Mouse (Mus musculus): Measurements from ENCODE around the gene Pkhd1. TPM values are rescaled to one million over a fixed set of nuclear protein-coding genes. Genes with fewer than 3 reads are reported as not detected.

Gene Pkhd1
- total and polyA plus RNA-seq, 2 experiments = 1.5 to 10.0 TPM

DNA sequence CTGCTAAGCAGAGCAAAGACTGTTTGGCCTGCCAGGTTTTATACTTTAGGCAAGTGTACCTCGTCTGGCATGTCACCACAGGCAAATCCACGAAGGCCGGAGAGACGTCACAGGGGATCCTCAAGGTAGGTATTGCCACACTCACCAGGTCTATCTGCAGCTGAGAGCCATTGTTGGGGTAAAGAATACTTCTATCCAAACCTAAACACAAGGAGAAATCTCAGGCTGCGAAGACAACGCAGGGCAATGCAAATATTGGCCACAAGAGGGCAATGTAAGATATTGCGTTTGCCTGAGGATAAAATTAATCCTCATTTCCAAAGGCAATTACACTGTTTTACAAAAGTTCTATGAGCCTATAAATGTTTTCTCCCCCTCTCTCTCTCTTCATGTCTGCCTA is 5.2 kb downstream of the Pkhd1 start:
- no peak overlapping the region for H3K27ac ChIP-seq (replicated peaks; ENCODE audit: insufficient read depth, low read depth, low read length)
- H3K36me3 ChIP-seq (ENCODE audit: control insufficient read depth, insufficient read depth, low read length) = peaks cover 4% of the 10 kb centered on the region; the same call in 1 of the 2 replicates
- 35% methylated on average over 7 of the region's 7 CpGs for WGBS
- no peak overlapping the region for H3K4me3 ChIP-seq (ENCODE audit: insufficient read depth, low read depth, low read length)
- no peaks in the 10 kb centered on the region for H3K4me1 ChIP-seq (ENCODE audit: control insufficient read depth, insufficient read depth, low read length)
- no peaks in the 10 kb centered on the region for H3K27me3 ChIP-seq (ENCODE audit: control insufficient read depth, insufficient read depth, low read length)
- H3K79me2 ChIP-seq (ENCODE audit: control insufficient read depth, insufficient read depth, low read length) = no peaks in the 10 kb centered on the region; the same call in 1 of the 2 replicates
- DNase-seq (ENCODE audit: extremely low read depth, low read depth, low spot score) = peak; percentile 29
- TF ChIP-seq POLR2A (IDR thresholded peaks at IDR 0.05; ENCODE audit: extremely low read depth, insufficient read depth, low read length) (no peak), CTCF (IDR thresholded peaks at IDR 0.05; ENCODE audit: low read depth, low read length) (peak; percentile 45)
- no peak overlapping the region for H3K9ac ChIP-seq (ENCODE audit: low read depth, low read length)

DNA sequence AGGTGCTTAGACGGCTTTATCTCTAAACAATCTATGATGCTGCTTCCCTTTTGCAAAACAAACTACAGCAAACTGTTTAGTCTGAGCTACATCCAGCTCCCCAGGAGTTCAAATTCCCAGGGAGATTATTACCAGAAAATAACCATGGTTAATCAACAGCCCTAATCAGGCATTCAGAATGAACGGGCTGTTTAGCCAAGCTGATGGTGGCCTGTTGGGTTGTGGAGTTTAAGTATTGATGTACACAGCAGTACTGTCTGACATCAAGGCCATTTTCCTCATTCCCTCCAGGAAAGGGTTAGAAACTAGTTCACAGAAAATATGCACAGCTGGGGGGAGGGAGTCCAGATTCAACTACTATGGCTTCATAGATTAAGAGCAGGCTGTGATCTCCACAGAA is 12.4 kb downstream of the Pkhd1 start:
- no peak overlapping the region for H3K4me3 ChIP-seq (ENCODE audit: insufficient read depth, low read depth, low read length)
- no peak overlapping the region for H3K9ac ChIP-seq (ENCODE audit: low read depth, low read length)
- TF ChIP-seq CTCF (IDR thresholded peaks at IDR 0.05; ENCODE audit: low read depth, low read length) (no peak), POLR2A (IDR thresholded peaks at IDR 0.05; ENCODE audit: extremely low read depth, insufficient read depth, low read length) (no peak)
- DNase-seq (ENCODE audit: extremely low read depth, low read depth, low spot score) = no peak
- H3K4me1 ChIP-seq (ENCODE audit: control insufficient read depth, insufficient read depth, low read length) = no peaks in the 10 kb centered on the region
- H3K27ac ChIP-seq (replicated peaks; ENCODE audit: insufficient read depth, low read depth, low read length) = no peak overlapping the region
- H3K79me2 ChIP-seq (ENCODE audit: control insufficient read depth, insufficient read depth, low read length) = no peaks in the 10 kb centered on the region
- H3K27me3 ChIP-seq (ENCODE audit: control insufficient read depth, insufficient read depth, low read length) = no peaks in the 10 kb centered on the region
- H3K36me3 ChIP-seq (ENCODE audit: control insufficient read depth, insufficient read depth, low read length) = peaks cover 6% of the 10 kb centered on the region
- WGBS = 73% methylated on average over 2 of the region's 2 CpGs

DNA sequence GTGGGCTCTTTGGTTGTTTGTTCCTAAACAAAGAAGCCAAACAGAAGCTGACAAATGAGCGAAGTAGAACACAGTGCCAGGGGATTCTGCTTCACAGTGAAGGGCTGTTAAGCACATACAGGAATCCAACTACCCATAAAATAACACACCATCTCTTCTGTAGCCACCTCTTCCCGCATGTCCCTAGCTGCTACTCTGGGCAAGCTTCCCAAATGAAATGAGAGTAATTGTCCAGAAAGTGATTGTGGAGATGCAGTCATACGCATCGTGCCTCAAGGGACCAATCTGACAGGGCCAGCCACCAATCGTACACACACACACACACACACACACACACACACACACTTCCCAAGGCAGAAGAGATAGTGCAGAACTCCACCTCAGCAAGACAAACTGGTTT is 27.4 kb downstream of the Pkhd1 start:
- Histone ChIP-seq H3K4me1 (ENCODE audit: control insufficient read depth, insufficient read depth, low read length) (no peaks in the 10 kb centered on the region), H3K36me3 (ENCODE audit: control insufficient read depth, insufficient read depth, low read length) (no peaks in the 10 kb centered on the region), H3K4me3 (ENCODE audit: insufficient read depth, low read depth, low read length) (no peak overlapping the region), H3K9ac (ENCODE audit: low read depth, low read length) (no peak overlapping the region), H3K27ac (replicated peaks; ENCODE audit: insufficient read depth, low read depth, low read length) (no peak overlapping the region), H3K79me2 (ENCODE audit: control insufficient read depth, insufficient read depth, low read length) (no peaks in the 10 kb centered on the region), H3K27me3 (ENCODE audit: control insufficient read depth, insufficient read depth, low read length) (no peaks in the 10 kb centered on the region)
- 95% methylated on average over 5 of the region's 5 CpGs for whole genome bisulfite sequencing
- DNase-seq (ENCODE audit: extremely low read depth, low read depth, low spot score) = no peak
- TF ChIP-seq CTCF (IDR thresholded peaks at IDR 0.05; ENCODE audit: low read depth, low read length) (no peak), POLR2A (IDR thresholded peaks at IDR 0.05; ENCODE audit: extremely low read depth, insufficient read depth, low read length) (no peak)

GRCm38 (mm10) chr1:20571469-20571868 is 46.4 kb downstream of the Pkhd1 start:
- Histone ChIP-seq H3K27me3 (ENCODE audit: control insufficient read depth, insufficient read depth, low read length) (no peaks in the 10 kb centered on the region), H3K9ac (ENCODE audit: low read depth, low read length) (no peak overlapping the region), H3K36me3 (ENCODE audit: control insufficient read depth, insufficient read depth, low read length) (peaks cover 3% of the 10 kb centered on the region; the same call in 1 of the 2 replicates), H3K79me2 (ENCODE audit: control insufficient read depth, insufficient read depth, low read length) (no peaks in the 10 kb centered on the region), H3K4me1 (ENCODE audit: control insufficient read depth, insufficient read depth, low read length) (no peaks in the 10 kb centered on the region), H3K4me3 (ENCODE audit: insufficient read depth, low read depth, low read length) (no peak overlapping the region), H3K27ac (replicated peaks; ENCODE audit: insufficient read depth, low read depth, low read length) (no peak overlapping the region)
- no peak for DNase-seq (ENCODE audit: extremely low read depth, low read depth, low spot score)
- no peak for TF ChIP-seq CTCF (IDR thresholded peaks at IDR 0.05; ENCODE audit: low read depth, low read length)
- TF ChIP-seq POLR2A (IDR thresholded peaks at IDR 0.05; ENCODE audit: extremely low read depth, insufficient read depth, low read length) = no peak
- WGBS = 76% methylated on average over 5 of the region's 5 CpGs

DNA sequence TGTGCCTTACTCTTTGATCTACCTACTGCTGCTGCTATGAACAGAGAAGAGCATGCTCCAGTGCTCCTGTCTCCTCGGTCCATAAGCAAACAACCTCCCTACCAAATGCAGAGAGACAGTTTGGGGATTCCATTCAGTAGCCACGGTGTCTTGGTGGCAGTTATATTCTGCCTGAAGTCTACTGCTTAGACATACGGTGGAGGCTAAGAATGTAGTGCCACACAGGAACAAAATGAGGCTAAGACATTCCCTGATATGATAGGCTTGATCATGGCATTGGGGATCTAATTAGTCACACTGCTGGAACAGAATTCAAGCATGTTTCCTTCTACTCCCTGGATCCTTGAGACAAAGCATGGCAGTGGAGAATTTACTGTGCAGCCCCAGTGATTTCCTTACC is 48.4 kb downstream of the Pkhd1 start:
- Histone ChIP-seq H3K4me3 (ENCODE audit: insufficient read depth, low read depth, low read length) (no peak overlapping the region), H3K27ac (replicated peaks; ENCODE audit: insufficient read depth, low read depth, low read length) (no peak overlapping the region), H3K4me1 (ENCODE audit: control insufficient read depth, insufficient read depth, low read length) (no peaks in the 10 kb centered on the region), H3K27me3 (ENCODE audit: control insufficient read depth, insufficient read depth, low read length) (no peaks in the 10 kb centered on the region), H3K36me3 (ENCODE audit: control insufficient read depth, insufficient read depth, low read length) (peaks cover 6% of the 10 kb centered on the region; the same call in 1 of the 2 replicates), H3K79me2 (ENCODE audit: control insufficient read depth, insufficient read depth, low read length) (no peaks in the 10 kb centered on the region), H3K9ac (ENCODE audit: low read depth, low read length) (no peak overlapping the region)
- WGBS = 80% methylated on average over 3 of the region's 3 CpGs
- DNase-seq (ENCODE audit: extremely low read depth, low read depth, low spot score) = no peak
- TF ChIP-seq CTCF (IDR thresholded peaks at IDR 0.05; ENCODE audit: low read depth, low read length) (no peak), POLR2A (IDR thresholded peaks at IDR 0.05; ENCODE audit: extremely low read depth, insufficient read depth, low read length) (no peak)

- Histone ChIP-seq H3K4me3 (ENCODE audit: insufficient read depth, low read depth, low read length) (no peak overlapping the region), H3K9ac (ENCODE audit: low read depth, low read length) (no peak overlapping the region)
- 91% methylated on average over 6 of the region's 6 CpGs for WGBS
Measured at GRCm38 (mm10) chr1:20558443-20558842, 59.4 kb downstream of the Pkhd1 start.

More at GRCm38 (mm10) chr1:20558443-20558842, 59.4 kb downstream of the Pkhd1 start:
- no peak overlapping the region for H3K27ac ChIP-seq (replicated peaks; ENCODE audit: insufficient read depth, low read depth, low read length)
- DNase-seq (ENCODE audit: extremely low read depth, low read depth, low spot score) = no peak
- TF ChIP-seq POLR2A (IDR thresholded peaks at IDR 0.05; ENCODE audit: extremely low read depth, insufficient read depth, low read length) (no peak), CTCF (IDR thresholded peaks at IDR 0.05; ENCODE audit: low read depth, low read length) (no peak)
- H3K4me1 ChIP-seq (ENCODE audit: control insufficient read depth, insufficient read depth, low read length) = no peaks in the 10 kb centered on the region
- no peaks in the 10 kb centered on the region for H3K79me2 ChIP-seq (ENCODE audit: control insufficient read depth, insufficient read depth, low read length)
- no peaks in the 10 kb centered on the region for H3K27me3 ChIP-seq (ENCODE audit: control insufficient read depth, insufficient read depth, low read length)
- H3K36me3 ChIP-seq (ENCODE audit: control insufficient read depth, insufficient read depth, low read length) = no peaks in the 10 kb centered on the region
